Mouse (Mus musculus) intestine, embryonic 14.5 days (tissue): ENCODE measurements around the gene Trim11. TPM values are rescaled to one million over a fixed set of nuclear protein-coding genes. Genes with fewer than 3 reads are reported as not detected.
A peak's percentile ranks its signal among the peaks of the same experiment; 100 is the strongest.

ENCODE experiments used
- ATAC-seq: fragments of 200-750 bp; cut with Nextera tagmentation; replicated peaks from 2 replicates; pipeline ENCODE4 v1.8.0; 2017; ENCODE audit warnings: low read depth, moderate number of reproducible peaks, moderate TSS enrichment, moderate library complexity; ENCODE audit not compliant: low FRiP score, low TSS enrichment
- DNase-seq: peaks from one replicate; pipeline ENCODE4 v3.0.0-alpha.2; 2018; ENCODE audit warnings: low spot score
- H3K27ac ChIP-seq: fragments of 300-500 bp; sonication (generic); 2 replicates; pipeline ENCODE4 v1.5.1; 2014; ENCODE audit warnings: low read depth, mild to moderate bottlenecking, control low read depth
- H3K27me3 ChIP-seq: fragments of 300-500 bp; sonication (generic); replicated peaks from 2 replicates; pipeline ENCODE4 v1.6.1; 2014; ENCODE audit warnings: low read length, control low read depth; ENCODE audit not compliant: control insufficient read depth, insufficient read depth
- H3K36me3 ChIP-seq: fragments of 300-500 bp; sonication (generic); 2 replicates; pipeline ENCODE4 v1.6.1; 2014; ENCODE audit warnings: low read length, control low read depth; ENCODE audit not compliant: control insufficient read depth, insufficient read depth
- H3K4me1 ChIP-seq: fragments of 300-500 bp; sonication (generic); replicated peaks from 2 replicates; pipeline ENCODE4 v1.6.1; 2014; ENCODE audit warnings: low read length, control low read depth, mixed read lengths; ENCODE audit not compliant: control insufficient read depth, insufficient read depth
- H3K4me2 ChIP-seq: fragments of 300-500 bp; sonication (generic); 2 replicates; pipeline ENCODE4 v1.6.1; 2014; ENCODE audit warnings: low read length
- H3K4me3 ChIP-seq: fragments of 300-500 bp; sonication (generic); 2 replicates; pipeline ENCODE4 v1.5.1; 2014; ENCODE audit warnings: low read depth, low read length, control low read depth, mixed read lengths
- H3K9ac ChIP-seq: fragments of 300-500 bp; sonication (generic); 2 replicates; pipeline ENCODE4 v1.6.1; 2014; ENCODE audit warnings: mild to moderate bottlenecking, low read length
- H3K9me3 ChIP-seq: fragments of 300-500 bp; sonication (generic); 2 replicates; pipeline ENCODE4 v1.6.1; 2016; ENCODE audit warnings: low read length, control low read depth; ENCODE audit not compliant: control insufficient read depth
- WGBS: fragments of 180-500 bp; shearing (Covaris S2); extraction: QIAGEN DNeasy Blood & Tissue Kit; methylation state at CpG from one replicate; pipeline ENCODE4 v1.1.7; 2014; 5-methylcytosine and 5-hydroxymethylcytosine counted together
- polyA plus RNA-seq: library from polyadenylated mRNA; unstranded; fragments of >200 nt; fragmentation: Nextera tagmentation; extraction: Ambion mirVana; gene quantifications from 2 replicates; pipeline ENCODE4 v1.2.1, GENCODE M21; 2014

Gene Trim11
- 16.5 and 19.6 TPM in 2 replicates for polyA plus RNA-seq

GRCm38 (mm10) chr11:58978027-58978705 lies at the start of gene Trim11:
Trim11 (plus strand) TSS chr11:58978093.
- Histone ChIP-seq H3K36me3 (peaks cover 17% of the 10 kb centered on the region), H3K4me3 (peak within 1 kb of the TSS; percentile 95), H3K9me3 (no peaks in the 10 kb centered on the region), H3K27me3 (no peaks in the 10 kb centered on the region), H3K27ac (peak within 1 kb of the TSS; percentile 72), H3K4me1 (peaks cover 24% of the 10 kb centered on the region), H3K9ac (peak within 1 kb of the TSS; percentile 80), H3K4me2 (peak within 1 kb of the TSS; percentile 98)
- ATAC-seq = peak; percentile 66
- DNase-seq = peak; percentile 85
- under 1% methylated on average over 64 of the region's 64 CpGs for WGBS

- no peak overlapping the region for H3K9ac ChIP-seq
- no peaks in the 10 kb centered on the region for H3K9me3 ChIP-seq
- WGBS = 68% methylated on average over 4 of the region's 4 CpGs
- peaks cover 32% of the 10 kb centered on the region for H3K36me3 ChIP-seq
- no peak overlapping the region for H3K4me2 ChIP-seq
- no peaks in the 10 kb centered on the region for H3K27me3 ChIP-seq
- no peak overlapping the region for H3K4me3 ChIP-seq
- H3K27ac ChIP-seq = no peak overlapping the region
- DNase-seq (no peak), ATAC-seq (no peak)
- H3K4me1 ChIP-seq = 0 out of 2 replicates have a peak, but pooled peaks cover 2% of the 10 kb centered on the region
Observed at GRCm38 (mm10) chr11:58929055-58929454, 48.8 kb upstream of the Trim11 start.

GRCm38 (mm10) chr11:58929641-58930040 lies 48.3 kb upstream of the Trim11 start:
- no peaks in the 10 kb centered on the region for H3K9me3 ChIP-seq
- H3K4me3 ChIP-seq = no peak overlapping the region
- DNase-seq (no peak), ATAC-seq (no peak)
- WGBS = 51% methylated on average over 3 of the region's 3 CpGs
- H3K27me3 ChIP-seq = no peaks in the 10 kb centered on the region
- 0 out of 2 replicates have a peak, but pooled peaks cover 2% of the 10 kb centered on the region for H3K4me1 ChIP-seq
- H3K4me2 ChIP-seq = no peak overlapping the region
- H3K9ac ChIP-seq = no peak overlapping the region
- H3K27ac ChIP-seq = no peak overlapping the region
- peaks cover 38% of the 10 kb centered on the region for H3K36me3 ChIP-seq

- 93% methylated on average over 3 of the region's 3 CpGs for WGBS
- Histone ChIP-seq H3K9me3 (no peaks in the 10 kb centered on the region), H3K9ac (no peak overlapping the region), H3K4me1 (0 out of 2 replicates have a peak, but pooled peaks cover 2% of the 10 kb centered on the region), H3K27ac (no peak overlapping the region), H3K4me2 (no peak overlapping the region), H3K27me3 (no peaks in the 10 kb centered on the region), H3K36me3 (peaks cover 42% of the 10 kb centered on the region), H3K4me3 (no peak overlapping the region)
- DNase-seq = no peak
- no peak for ATAC-seq
Observed at GRCm38 (mm10) chr11:58930254-58930653, 47.6 kb upstream of the Trim11 start.

GRCm38 (mm10) chr11:58931576-58931975 lies 46.3 kb upstream of the Trim11 start:
- Histone ChIP-seq H3K36me3 (peaks cover 54% of the 10 kb centered on the region), H3K9ac (no peak overlapping the region), H3K4me1 (0 out of 2 replicates have a peak, but pooled peaks cover 2% of the 10 kb centered on the region), H3K27me3 (no peaks in the 10 kb centered on the region), H3K4me2 (no peak overlapping the region), H3K9me3 (no peaks in the 10 kb centered on the region), H3K4me3 (no peak overlapping the region), H3K27ac (no peak overlapping the region)
- ATAC-seq (0 out of 2 replicates have a peak, but pooled peaks have one; percentile 28), DNase-seq (no peak)
- WGBS = 64% methylated on average over 4 of the region's 4 CpGs

GRCm38 (mm10) chr11:58937909-58938308 lies 40.0 kb upstream of the Trim11 start:
- peaks cover 18% of the 10 kb centered on the region for H3K4me1 ChIP-seq
- DNase-seq (no peak), ATAC-seq (peak; percentile 2; the same call in 1 of the 2 replicates)
- WGBS = under 1% methylated on average over 13 of the region's 13 CpGs
- H3K9me3 ChIP-seq = no peaks in the 10 kb centered on the region
- peak overlapping the region; percentile 88 for H3K4me2 ChIP-seq
- no peaks in the 10 kb centered on the region for H3K27me3 ChIP-seq
- peak overlapping the region; percentile 96 for H3K9ac ChIP-seq
- 0 out of 2 replicates have a peak overlapping the region, but pooled peaks have one; percentile 89 for H3K27ac ChIP-seq
- H3K36me3 ChIP-seq = peaks cover 39% of the 10 kb centered on the region
- H3K4me3 ChIP-seq = peak overlapping the region; percentile 95

- DNase-seq (peak; percentile 94), ATAC-seq (peak; percentile 98)
- Histone ChIP-seq H3K4me1 (peaks cover 18% of the 10 kb centered on the region), H3K9me3 (no peaks in the 10 kb centered on the region), H3K9ac (peak within 1 kb of the TSS; percentile 96), H3K27me3 (no peaks in the 10 kb centered on the region), H3K4me2 (peak within 1 kb of the TSS; percentile 88), H3K27ac (peak within 1 kb of the TSS; percentile 89), H3K36me3 (peaks cover 33% of the 10 kb centered on the region), H3K4me3 (peak within 1 kb of the TSS; percentile 95)
- WGBS = under 1% methylated on average over 88 of the region's 95 CpGs
Observed at GRCm38 (mm10) chr11:58938322-58939087, 39.4 kb upstream of the Trim11 start, which contains the start of gene Rnf187. Rnf187 (minus strand) TSS chr11:58938916.

- WGBS = 14% methylated on average over 6 of the region's 6 CpGs
- Histone ChIP-seq H3K4me2 (peak overlapping the region; percentile 88), H3K27ac (peak overlapping the region; percentile 89), H3K4me3 (peak overlapping the region; percentile 95), H3K4me1 (peaks cover 18% of the 10 kb centered on the region), H3K9me3 (no peaks in the 10 kb centered on the region), H3K27me3 (no peaks in the 10 kb centered on the region), H3K9ac (peak overlapping the region; percentile 96), H3K36me3 (peaks cover 27% of the 10 kb centered on the region)
- DNase-seq (no peak), ATAC-seq (peak; percentile 3; the same call in 1 of the 2 replicates)
Observed at GRCm38 (mm10) chr11:58939088-58939439, 38.8 kb upstream of the Trim11 start.
